Comparison of ENCODE assay signal across 35 mouse cellular contexts in genomic region chr17:17414206-17414605, GRCm38 (mm10). TPM values are rescaled to one million over a fixed set of nuclear protein-coding genes. Genes with fewer than 3 reads are reported as not detected.
"Had no signal": no experiment of that assay in that cellular context is flagged by ENCODE, and none has a peak within 500 bp of the region (broad histone marks: within the 10 kb centered on the region; RNA-seq: fewer than 3 reads in every experiment).

No protein-coding gene starts in this region.

- H3K27ac ChIP-seq: left cerebral cortex, adult 2 months; limb, embryonic 10.5 days; limb, embryonic 12.5 days; limb, embryonic 13.5 days; limb, embryonic 15.5 days; liver, embryonic 12.5 days; liver, embryonic 13.5 days; liver, embryonic 14.5 days; liver, embryonic 15.5 days; lung, embryonic 15.5 days; macrophage; midbrain, embryonic 10.5 days; midbrain, embryonic 12.5 days; midbrain, embryonic 13.5 days; midbrain, embryonic 15.5 days had no signal

- ATAC-seq: liver, embryonic 12.5 days; liver, postnatal 0 days; lung, postnatal 0 days; midbrain, embryonic 13.5 days; midbrain, embryonic 15.5 days; midbrain, embryonic 16.5 days had no signal

- H3K27me3 ChIP-seq: limb, embryonic 12.5 days; limb, embryonic 13.5 days; limb, embryonic 15.5 days; liver, embryonic 12.5 days; liver, embryonic 13.5 days; liver, embryonic 15.5 days; lung, embryonic 15.5 days; megakaryocyte, embryonic 14.5 days; midbrain, embryonic 12.5 days; midbrain, embryonic 13.5 days; midbrain, embryonic 15.5 days had no signal

- H3K9me3 ChIP-seq: limb, embryonic 10.5 days; limb, embryonic 12.5 days; limb, embryonic 13.5 days; limb, embryonic 15.5 days; liver, embryonic 12.5 days; liver, embryonic 13.5 days; liver, embryonic 15.5 days; lung, embryonic 15.5 days; megakaryocyte, embryonic 14.5 days; midbrain, embryonic 12.5 days; midbrain, embryonic 13.5 days; midbrain, embryonic 15.5 days had no signal

- H3K9ac ChIP-seq: limb, embryonic 12.5 days; limb, embryonic 13.5 days; limb, embryonic 15.5 days; liver, embryonic 12.5 days; liver, embryonic 13.5 days; liver, embryonic 14.5 days; liver, embryonic 15.5 days; liver, postnatal 0 days; lung, embryonic 14.5 days; lung, embryonic 15.5 days; midbrain, embryonic 12.5 days; midbrain, embryonic 13.5 days; midbrain, embryonic 15.5 days had no signal

- H3K4me1 ChIP-seq: liver, embryonic 12.5 days; liver, embryonic 13.5 days; liver, embryonic 15.5 days; megakaryocyte, embryonic 14.5 days had no signal

- H3K4me3 ChIP-seq: left cerebral cortex, adult 2 months; limb, embryonic 10.5 days; limb, embryonic 12.5 days; limb, embryonic 13.5 days; limb, embryonic 15.5 days; liver, embryonic 12.5 days; liver, embryonic 13.5 days; liver, embryonic 15.5 days; lung, embryonic 15.5 days; megakaryocyte, embryonic 14.5 days; midbrain, embryonic 10.5 days; midbrain, embryonic 12.5 days; midbrain, embryonic 13.5 days; midbrain, embryonic 15.5 days; myocyte had no signal

- H3K4me2 ChIP-seq: limb, embryonic 12.5 days; limb, embryonic 13.5 days; limb, embryonic 15.5 days; liver, embryonic 11.5 days; liver, embryonic 12.5 days; liver, embryonic 13.5 days; liver, embryonic 15.5 days; lung, embryonic 14.5 days; lung, embryonic 15.5 days; midbrain, embryonic 12.5 days; midbrain, embryonic 13.5 days; midbrain, embryonic 15.5 days had no signal

- DNase-seq: left cerebral cortex, postnatal 4 days; liver; liver, embryonic 13.5 days; liver, postnatal 0 days; lung, adult 18-20 months; lung, adult 2 months; lung, embryonic 14.5 days; lung, postnatal 10 days; lung, postnatal 14 days; lung, postnatal 36 days; lung, postnatal 4 days; midbrain, embryonic 14.5 days had no signal

- H3K36me3 ChIP-seq: limb, embryonic 12.5 days; limb, embryonic 13.5 days; limb, embryonic 15.5 days; liver, embryonic 12.5 days; liver, embryonic 13.5 days; liver, embryonic 15.5 days; lung, embryonic 15.5 days; midbrain, embryonic 12.5 days; midbrain, embryonic 13.5 days; midbrain, embryonic 15.5 days had no signal

RNA-seq across cellular contexts. Expression of gene Lix1, which starts 11.7 kb away (rescaled TPM):
- total RNA-seq: megakaryocyte progenitor cell, adult 5-6 weeks; megakaryocyte, adult 5-6 weeks; megakaryocyte-erythroid progenitor cell, adult 5-6 weeks; monocyte, adult 5-6 weeks had no signal
